Mouse (Mus musculus) heart, adult 2 months (tissue): ENCODE measurements around the gene Josd1.

ENCODE experiments used
- CTCF ChIP-seq: fragments of 200-600 bp; IDR thresholded peaks from 2 replicates; pipeline ENCODE4 v1.8.1; 2022; ENCODE audit warnings: antibody characterized with exemption, mild to moderate bottlenecking, moderate library complexity
- POLR2A ChIP-seq: fragments of 200-500 bp; IDR thresholded peaks from 2 replicates; pipeline ENCODE4 v1.6.1; 2011; ENCODE audit warnings: mild to moderate bottlenecking, low read depth, low read length, control low read depth; ENCODE audit not compliant: insufficient read depth

DNA sequence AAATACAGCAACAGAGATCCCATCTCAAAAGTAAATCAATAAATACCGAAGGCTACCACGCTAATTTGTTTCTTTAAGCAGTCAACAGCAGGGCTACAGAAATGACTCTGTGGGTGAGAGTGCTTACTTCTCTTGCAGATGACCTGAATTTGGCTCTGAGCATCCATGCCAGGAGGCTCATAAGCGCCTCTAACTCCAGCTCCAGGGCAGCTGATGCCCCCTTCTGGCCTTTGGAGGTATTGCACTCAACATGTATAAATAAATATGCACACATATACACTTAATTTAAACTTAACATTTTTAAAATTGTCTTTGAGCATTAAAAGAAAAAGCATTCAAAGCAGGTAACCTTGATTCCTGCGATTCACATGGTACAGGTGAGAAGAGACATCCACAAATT lies 36.2 kb downstream of the Josd1 start:
- TF ChIP-seq CTCF (peak; percentile 66), POLR2A (no peak)
